Mouse (Mus musculus) limb, embryonic 11.5 days (tissue): ENCODE results near the gene 4933430I17Rik. TPM values are rescaled to one million over a fixed set of nuclear protein-coding genes. Genes with fewer than 3 reads are reported as not detected.
A peak's percentile ranks its signal among the peaks of the same experiment; 100 is the strongest.

Source experiments
- ATAC-seq: fragments of 200-750 bp; cut with Nextera tagmentation; 2 replicates; pipeline ENCODE4 v1.8.0; 2017; ENCODE audit warnings: low read depth; ENCODE audit not compliant: insufficient number of reproducible peaks, low FRiP score, low TSS enrichment
- DNase-seq: peaks from one replicate; pipeline ENCODE4 v3.0.0-alpha.2; 2015; ENCODE audit warnings: low spot score
- H3K27ac ChIP-seq: fragments of 300-500 bp; sonication (generic); replicated peaks from 2 replicates; pipeline ENCODE4 v1.5.1; 2014; ENCODE audit warnings: low read depth, mild to moderate bottlenecking, low read length
- H3K27me3 ChIP-seq: fragments of 300-500 bp; sonication (generic); 2 replicates; pipeline ENCODE4 v1.6.1; 2014; ENCODE audit warnings: mild to moderate bottlenecking, low read length, mixed read lengths; ENCODE audit not compliant: control insufficient read depth, insufficient read depth
- H3K36me3 ChIP-seq: fragments of 300-500 bp; sonication (generic); 2 replicates; pipeline ENCODE4 v1.6.1; 2014; ENCODE audit warnings: mild to moderate bottlenecking, low read length, moderate library complexity, mixed read lengths; ENCODE audit not compliant: control insufficient read depth, insufficient read depth
- H3K4me1 ChIP-seq: fragments of 300-500 bp; sonication (generic); 2 replicates; pipeline ENCODE4 v1.6.1; 2014; ENCODE audit warnings: low read length, mixed read lengths; ENCODE audit not compliant: control insufficient read depth, insufficient read depth
- H3K4me2 ChIP-seq: fragments of 300-500 bp; sonication (generic); 2 replicates; pipeline ENCODE4 v1.6.1; 2014; ENCODE audit warnings: low read depth, mild to moderate bottlenecking, moderate library complexity; ENCODE audit not compliant: severe bottlenecking
- H3K4me3 ChIP-seq: fragments of 300-500 bp; sonication (generic); 2 replicates; pipeline ENCODE4 v1.5.1; 2014; ENCODE audit warnings: low read depth, low read length
- H3K9ac ChIP-seq: fragments of 300-500 bp; sonication (generic); 2 replicates; pipeline ENCODE4 v1.6.1; 2014; ENCODE audit warnings: mild to moderate bottlenecking, low read length
- H3K9me3 ChIP-seq: fragments of 300-500 bp; sonication (generic); 2 replicates; pipeline ENCODE4 v1.6.1; 2016; ENCODE audit warnings: low read length; ENCODE audit not compliant: control insufficient read depth
- WGBS: fragments of 180-500 bp; shearing (Covaris S2); extraction: QIAGEN DNeasy Blood & Tissue Kit; methylation state at CpG from one replicate; pipeline ENCODE4 v1.1.7; 2014; 5-methylcytosine and 5-hydroxymethylcytosine counted together
- polyA plus RNA-seq: library from polyadenylated mRNA; unstranded; fragments of >200 nt; fragmentation: Nextera tagmentation; extraction: Ambion mirVana; gene quantifications from 2 replicates; pipeline ENCODE4 v1.2.1, GENCODE M21; 2014

4933430I17Rik gene
- polyA plus RNA-seq, 1 experiment from 2014 or later: 1.4 TPM

GRCm38 (mm10) chr4:62518416-62519121 is 6.6 kb upstream of the 4933430I17Rik start:
- peaks cover 2% of the 10 kb centered on the region; the same call in 1 of the 2 replicates for H3K36me3 ChIP-seq
- 46% methylated on average over 13 of the region's 13 CpGs for WGBS
- H3K9me3 ChIP-seq: no peaks in the 10 kb centered on the region
- DNase-seq (no peak), ATAC-seq (no peak)
- peak overlapping the region; percentile 64 for H3K4me3 ChIP-seq
- H3K27ac ChIP-seq: no peak overlapping the region
- no peaks in the 10 kb centered on the region for H3K27me3 ChIP-seq
- H3K4me1 ChIP-seq: peaks cover 8% of the 10 kb centered on the region
- H3K9ac ChIP-seq: peak overlapping the region; percentile 64
- H3K4me2 ChIP-seq: peak overlapping the region; percentile 67

- H3K9me3 ChIP-seq: no peaks in the 10 kb centered on the region
- H3K4me1 ChIP-seq: peaks cover 15% of the 10 kb centered on the region
- H3K4me3 ChIP-seq: peak overlapping the region; percentile 64
- no peaks in the 10 kb centered on the region for H3K27me3 ChIP-seq
- 2% methylated on average over 26 of the region's 26 CpGs for WGBS
- peak overlapping the region; percentile 67 for H3K4me2 ChIP-seq
- H3K27ac ChIP-seq: peak overlapping the region; percentile 60
- H3K36me3 ChIP-seq: peaks cover 2% of the 10 kb centered on the region; the same call in 1 of the 2 replicates
- ATAC-seq (no peak; the same call in none of the 2 replicates), DNase-seq (no peak)
- H3K9ac ChIP-seq: peak overlapping the region; percentile 64
These were observed 5.9 kb upstream of the 4933430I17Rik start for GRCm38 (mm10) chr4:62519122-62519848.

- Histone ChIP-seq H3K27me3 (no peaks in the 10 kb centered on the region), H3K9ac (peak within 1 kb of the TSS; percentile 64), H3K4me2 (peak within 1 kb of the TSS; percentile 67), H3K27ac (peak within 1 kb of the TSS; percentile 60), H3K4me3 (peak within 1 kb of the TSS; percentile 64), H3K36me3 (peaks cover 2% of the 10 kb centered on the region; the same call in 1 of the 2 replicates), H3K4me1 (peaks cover 17% of the 10 kb centered on the region), H3K9me3 (no peaks in the 10 kb centered on the region)
- WGBS: under 1% methylated on average over 37 of the region's 37 CpGs
- ATAC-seq (peak; percentile 85), DNase-seq (peak; percentile 87)
These were observed 5.3 kb upstream of the 4933430I17Rik start, which contains the start of gene Alad for GRCm38 (mm10) chr4:62519849-62520233. Alad (minus strand) TSS chr4:62519918.

GRCm38 (mm10) chr4:62520892-62521400 is 4.2 kb upstream of the 4933430I17Rik start:
- H3K9me3 ChIP-seq: no peaks in the 10 kb centered on the region
- no peak overlapping the region for H3K27ac ChIP-seq
- ATAC-seq: no peak
- WGBS: 95% methylated on average over 2 of the region's 2 CpGs
- no peak for DNase-seq
- H3K4me3 ChIP-seq: no peak overlapping the region
- no peak overlapping the region for H3K4me2 ChIP-seq
- peaks cover 2% of the 10 kb centered on the region; the same call in 1 of the 2 replicates for H3K36me3 ChIP-seq
- H3K9ac ChIP-seq: no peak overlapping the region
- H3K4me1 ChIP-seq: peaks cover 17% of the 10 kb centered on the region
- H3K27me3 ChIP-seq: no peaks in the 10 kb centered on the region

- Histone ChIP-seq H3K4me1 (peaks cover 9% of the 10 kb centered on the region), H3K9ac (no peak overlapping the region; the same call in 1 of the 2 replicates), H3K27ac (no peak overlapping the region), H3K4me2 (peak overlapping the region; percentile 8; the same call in 1 of the 2 replicates), H3K4me3 (peak overlapping the region; percentile 68), H3K9me3 (no peaks in the 10 kb centered on the region), H3K27me3 (no peaks in the 10 kb centered on the region), H3K36me3 (peaks cover 2% of the 10 kb centered on the region; the same call in 1 of the 2 replicates)
- ATAC-seq (no peak), DNase-seq (no peak)
- WGBS: 2% methylated on average over 10 of the region's 10 CpGs
These were observed 281 bp downstream of the 4933430I17Rik start for GRCm38 (mm10) chr4:62525489-62525811.

- Histone ChIP-seq H3K4me2 (no peak overlapping the region), H3K4me3 (no peak overlapping the region), H3K36me3 (peaks cover 2% of the 10 kb centered on the region; the same call in 1 of the 2 replicates), H3K27me3 (no peaks in the 10 kb centered on the region), H3K27ac (no peak overlapping the region), H3K9me3 (no peaks in the 10 kb centered on the region), H3K4me1 (peaks cover 9% of the 10 kb centered on the region), H3K9ac (no peak overlapping the region)
- no peak for DNase-seq
- WGBS: 57% methylated on average over 2 of the region's 2 CpGs
- ATAC-seq: no peak
These were observed 1.1 kb downstream of the 4933430I17Rik start for GRCm38 (mm10) chr4:62526256-62526655.

- H3K27me3 ChIP-seq: no peaks in the 10 kb centered on the region
- WGBS: 81% methylated on average over 4 of the region's 4 CpGs
- no peak overlapping the region for H3K9ac ChIP-seq
- H3K4me3 ChIP-seq: no peak overlapping the region
- no peaks in the 10 kb centered on the region; the same call in 1 of the 2 replicates for H3K36me3 ChIP-seq
- H3K9me3 ChIP-seq: no peaks in the 10 kb centered on the region
- DNase-seq (no peak), ATAC-seq (no peak)
- no peak overlapping the region for H3K27ac ChIP-seq
- H3K4me1 ChIP-seq: peaks cover 9% of the 10 kb centered on the region
- H3K4me2 ChIP-seq: no peak overlapping the region
These were observed 2.5 kb downstream of the 4933430I17Rik start for GRCm38 (mm10) chr4:62527655-62528054.

- Histone ChIP-seq H3K9me3 (no peaks in the 10 kb centered on the region), H3K36me3 (no peaks in the 10 kb centered on the region), H3K4me1 (no peaks in the 10 kb centered on the region), H3K4me3 (no peak overlapping the region), H3K4me2 (no peak overlapping the region), H3K9ac (no peak overlapping the region), H3K27ac (no peak overlapping the region), H3K27me3 (no peaks in the 10 kb centered on the region)
- WGBS: 66% methylated on average over 6 of the region's 6 CpGs
- DNase-seq (no peak), ATAC-seq (no peak)
These were observed 8.6 kb downstream of the 4933430I17Rik start for GRCm38 (mm10) chr4:62533729-62534128.
